Mouse (Mus musculus): Measurements from ENCODE around the gene Zbtb44. TPM values are rescaled to one million over a fixed set of nuclear protein-coding genes. Genes with fewer than 3 reads are reported as not detected.

Zbtb44 gene
- total RNA-seq, 1 experiment from 2014 or later, result 58.4 TPM

GRCm38 (mm10) chr9:31070706-31071105 is 40.3 kb downstream of the Zbtb44 start:
- DNase-seq, result no peak

- no peak for DNase-seq
These were observed 41.8 kb downstream of the Zbtb44 start for GRCm38 (mm10) chr9:31072256-31072655.

DNA sequence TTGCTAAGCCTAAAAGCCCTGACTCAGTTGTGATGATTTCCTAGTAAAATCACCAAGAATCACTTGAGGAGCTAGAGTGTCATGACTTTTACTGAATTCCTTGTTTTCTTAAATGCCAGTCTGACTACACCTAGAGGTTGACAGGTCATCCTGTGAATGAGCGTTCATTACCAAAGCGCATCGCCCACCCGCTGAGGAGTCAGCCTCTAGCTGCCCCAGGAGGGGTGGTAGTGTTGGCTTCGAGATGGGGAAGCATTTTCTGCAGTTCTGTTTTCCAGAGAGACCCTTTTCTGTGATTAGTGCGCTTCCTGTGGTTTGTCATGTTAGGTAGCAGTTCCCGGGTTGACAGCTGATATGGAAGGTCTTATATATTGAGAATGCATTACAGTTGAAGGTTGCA is 43.4 kb downstream of the Zbtb44 start:
- DNase-seq, result no peak

DNA sequence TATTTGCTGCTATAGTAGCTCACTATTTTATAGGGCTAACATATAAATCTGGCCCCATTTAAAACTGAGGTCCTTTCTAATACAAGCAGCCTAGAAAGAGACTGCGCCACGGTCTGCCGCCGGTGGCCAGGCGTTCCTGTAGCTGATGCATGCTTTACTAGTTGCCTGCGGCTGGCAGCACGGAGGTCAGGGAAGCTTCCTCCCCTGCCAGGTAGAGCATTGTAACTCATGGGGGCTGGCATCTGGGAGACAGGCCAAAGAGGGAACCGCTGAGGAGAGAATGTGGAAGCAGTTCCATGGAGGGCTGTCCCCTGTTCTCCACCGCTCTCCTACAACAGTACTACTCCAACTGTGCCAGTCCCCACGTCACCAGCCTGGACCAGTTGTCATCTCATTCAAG is 44.4 kb downstream of the Zbtb44 start:
- no peak for DNase-seq

DNA sequence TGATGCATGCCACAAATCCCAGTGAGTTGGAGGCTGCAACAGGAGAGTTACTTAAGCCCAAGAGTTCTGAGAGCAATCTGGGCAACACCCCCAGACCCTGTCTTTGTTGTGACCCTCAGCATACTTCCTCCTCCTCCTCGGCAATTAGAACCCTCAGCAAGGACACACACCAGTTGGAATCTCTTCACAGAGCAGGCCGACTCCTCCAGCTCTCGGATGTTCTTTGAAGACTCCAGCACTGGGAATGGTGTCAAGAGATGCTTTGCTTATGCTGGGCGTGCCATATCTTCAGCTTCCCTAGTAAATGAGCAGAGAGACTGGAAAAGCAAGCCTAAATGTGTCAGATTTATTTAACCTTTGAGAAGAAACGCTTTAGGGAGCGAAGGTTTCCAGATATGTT is 50.3 kb downstream of the Zbtb44 start:
- no peak for DNase-seq

GRCm38 (mm10) chr9:31082054-31082666 is 51.7 kb downstream of the Zbtb44 start:
- peak; percentile 74 for DNase-seq

GRCm38 (mm10) chr9:31082771-31083170 is 52.3 kb downstream of the Zbtb44 start:
- no peak for DNase-seq

DNA sequence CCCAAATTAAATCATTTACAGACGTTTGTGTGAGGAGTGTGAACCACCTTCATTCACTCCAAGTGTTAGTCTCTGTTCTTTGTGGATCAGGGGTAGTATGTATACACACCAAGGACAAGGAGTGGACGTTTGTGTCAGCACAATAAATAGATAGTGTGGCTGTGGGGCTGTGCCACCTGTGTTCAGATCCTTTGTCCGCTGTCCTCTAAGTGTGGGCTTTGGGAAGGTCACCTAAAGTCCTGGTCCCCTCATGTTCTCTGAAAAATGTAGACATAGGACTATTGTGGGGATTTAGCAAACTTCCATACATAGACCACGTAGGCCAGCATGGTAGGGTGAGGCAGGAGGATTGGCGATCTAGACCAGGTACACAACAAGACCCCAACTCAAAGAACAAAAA is 55.1 kb downstream of the Zbtb44 start:
- DNase-seq, result no peak

DNA sequence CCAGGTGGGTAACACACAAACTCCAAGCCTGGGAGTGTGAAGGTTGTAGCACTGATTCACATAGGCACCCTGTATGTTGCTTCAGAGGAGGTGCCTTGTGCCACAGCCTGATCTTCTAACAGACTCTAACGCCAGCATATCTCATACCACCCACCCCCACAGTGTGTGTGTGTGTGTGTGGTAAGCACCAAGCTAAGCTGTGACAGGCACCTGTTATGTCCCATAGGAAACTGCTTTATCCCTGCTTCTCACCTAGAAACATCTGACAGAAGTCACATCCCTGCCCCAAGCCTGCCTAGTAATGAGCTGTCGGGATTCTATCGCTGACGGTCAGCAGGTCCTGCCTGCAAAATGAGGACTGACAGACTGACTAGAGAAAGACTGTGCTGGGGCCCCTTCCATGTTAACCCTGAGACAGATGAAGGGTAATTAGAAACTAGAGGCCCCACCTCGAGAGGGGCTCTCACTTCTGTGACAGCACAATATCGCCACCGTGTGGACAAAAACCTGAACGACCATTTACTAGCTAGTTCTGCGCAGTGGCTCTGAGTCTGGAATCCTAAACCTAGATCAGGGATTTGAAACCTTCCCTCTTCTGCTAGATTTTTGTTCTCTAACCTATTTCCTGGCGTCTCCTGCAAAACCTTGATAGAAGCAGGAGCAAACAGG is 55.8 kb downstream of the Zbtb44 start:
- peak; percentile 67 for DNase-seq

GRCm38 (mm10) chr9:31086754-31087145 is 56.3 kb downstream of the Zbtb44 start:
- no peak for DNase-seq

- DNase-seq, result no peak
These were observed 57.0 kb downstream of the Zbtb44 start for GRCm38 (mm10) chr9:31087466-31087865.

GRCm38 (mm10) chr9:31088116-31088515 is 57.7 kb downstream of the Zbtb44 start:
- no peak for DNase-seq

GRCm38 (mm10) chr9:31088883-31089282 is 58.4 kb downstream of the Zbtb44 start:
- no peak for DNase-seq

DNA sequence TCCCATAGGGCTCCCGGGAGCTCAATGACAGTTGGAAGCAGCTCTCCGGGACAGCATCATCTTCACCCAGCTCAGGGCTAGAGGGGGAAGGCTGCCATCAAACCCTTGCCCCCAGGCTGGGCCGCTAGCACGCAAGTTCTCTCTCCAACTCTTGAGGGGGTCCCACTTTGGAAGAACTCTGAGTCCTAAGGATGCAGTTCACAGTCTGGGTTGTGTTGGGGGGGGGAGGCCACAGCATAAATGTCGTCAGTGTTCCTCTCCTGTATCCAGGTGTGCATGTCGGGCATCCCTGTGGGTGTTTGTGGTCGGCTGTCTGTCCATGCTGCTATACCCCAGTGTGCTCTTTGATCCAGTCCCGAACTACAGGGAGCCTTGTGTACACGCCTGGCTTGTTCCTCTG is 59.1 kb downstream of the Zbtb44 start:
- no peak for DNase-seq

DNA sequence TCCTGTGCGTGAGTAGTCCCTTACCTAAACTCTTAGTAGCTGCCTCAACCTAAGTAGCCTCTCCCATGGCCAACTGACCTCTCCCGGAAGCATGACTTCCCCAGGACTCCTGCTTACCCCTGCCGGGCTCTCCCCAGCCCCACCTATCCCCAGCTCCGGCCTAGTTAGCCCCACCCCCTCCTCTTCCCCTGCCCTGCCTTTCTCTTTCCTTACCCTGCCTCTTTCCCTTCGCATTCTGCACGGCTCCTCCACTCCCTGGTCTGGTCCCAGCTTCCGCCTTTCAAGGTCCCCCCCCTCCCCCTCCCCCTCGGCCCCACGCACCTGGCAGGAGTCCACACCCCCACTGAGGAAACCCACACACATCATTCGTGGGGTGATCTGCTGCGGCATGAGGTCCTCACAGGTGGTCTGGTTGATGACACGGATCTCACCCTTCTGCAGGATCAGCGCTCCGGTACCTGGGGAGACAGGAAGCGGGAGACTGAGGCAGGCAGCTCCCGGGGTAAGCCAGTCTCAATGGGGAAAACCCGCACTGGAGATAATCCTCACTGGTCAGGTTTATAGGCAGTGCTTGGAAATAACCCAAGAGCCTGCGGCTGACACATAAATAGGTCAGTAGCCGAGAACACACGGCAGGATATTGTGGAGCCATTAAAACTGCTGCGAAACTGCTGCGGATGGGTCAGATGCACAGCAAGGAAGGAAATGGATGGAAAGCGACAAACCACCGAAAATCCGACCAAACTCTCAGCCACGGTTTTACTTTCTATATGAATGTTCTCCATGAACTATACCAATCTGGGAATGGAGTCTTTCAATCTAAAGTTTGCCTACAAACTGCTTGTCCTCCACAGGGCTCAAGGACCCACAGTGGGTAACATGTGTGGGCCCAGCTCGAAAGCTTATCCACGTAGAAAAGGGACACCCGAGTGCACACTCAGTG is 59.9 kb downstream of the Zbtb44 start:
- DNase-seq, result no peak

GRCm38 (mm10) chr9:31091162-31091581 is 60.7 kb downstream of the Zbtb44 start:
- no peak for DNase-seq

GRCm38 (mm10) chr9:31092111-31092832 is 61.8 kb downstream of the Zbtb44 start:
- DNase-seq, result no peak

DNA sequence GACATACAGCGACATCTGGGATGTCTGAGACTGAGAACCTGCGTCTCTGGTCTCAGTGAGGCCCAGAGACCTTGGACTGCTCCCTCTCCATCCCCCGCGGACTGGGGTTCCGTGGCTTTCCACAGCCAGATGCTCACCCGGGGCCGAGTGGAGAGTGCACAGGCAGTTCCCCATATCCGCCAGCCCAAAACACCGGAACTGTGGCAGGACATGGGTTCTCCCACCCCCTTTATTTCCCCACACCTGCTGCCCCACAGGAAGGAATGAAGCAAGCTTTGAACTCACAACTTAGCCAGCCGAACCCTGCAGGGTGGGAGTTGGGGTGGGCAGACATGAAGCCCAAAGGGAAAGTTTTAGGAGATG is 62.4 kb downstream of the Zbtb44 start:
- DNase-seq, result no peak

DNA sequence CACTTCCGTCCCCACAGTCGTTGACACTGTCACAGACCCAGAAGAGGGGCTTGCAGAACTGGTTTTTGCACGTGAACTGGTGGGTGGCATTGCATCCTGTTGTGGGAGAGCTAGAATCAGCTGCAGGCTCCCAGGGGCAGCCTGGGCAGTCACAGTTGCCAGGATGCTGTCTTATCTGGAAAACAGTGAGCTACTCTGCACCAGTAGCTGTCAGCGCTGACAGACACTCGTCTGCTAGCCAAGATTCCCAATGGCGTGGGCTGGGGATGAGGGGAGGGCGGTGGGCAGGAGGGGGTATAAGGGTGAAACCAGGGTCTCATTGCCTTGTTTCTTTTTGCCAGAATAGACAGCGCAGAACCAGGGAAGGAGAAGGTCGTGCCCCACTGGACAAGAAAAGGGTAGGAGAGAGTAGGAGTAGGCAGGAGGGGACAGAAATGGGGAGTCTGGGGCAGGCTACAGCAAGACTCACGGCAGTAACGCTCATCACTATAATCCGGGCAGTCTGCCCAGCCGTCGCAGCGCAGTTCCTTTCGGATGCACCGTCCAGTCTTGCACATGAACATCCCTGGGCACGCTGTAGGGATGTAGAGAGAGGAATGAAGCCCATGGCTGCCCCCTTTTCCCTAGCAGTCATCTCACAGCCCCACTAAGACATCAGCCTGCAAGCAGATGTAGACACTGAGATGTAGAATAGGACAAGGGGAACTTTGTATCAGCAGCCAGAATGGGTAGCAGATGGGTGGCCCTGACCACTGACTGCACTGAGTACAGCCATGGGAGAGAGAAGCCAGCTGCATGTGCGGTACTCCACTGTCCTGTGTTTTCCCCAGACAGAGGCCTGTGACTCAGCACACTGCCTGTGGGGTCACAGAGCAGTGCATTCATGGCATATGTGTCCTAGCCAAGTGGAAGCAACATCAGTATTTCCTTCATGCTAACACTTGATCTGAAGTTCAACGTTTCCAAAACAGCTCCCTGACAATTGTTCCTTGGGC is 66.9 kb downstream of the Zbtb44 start:
- no peak for DNase-seq

DNA sequence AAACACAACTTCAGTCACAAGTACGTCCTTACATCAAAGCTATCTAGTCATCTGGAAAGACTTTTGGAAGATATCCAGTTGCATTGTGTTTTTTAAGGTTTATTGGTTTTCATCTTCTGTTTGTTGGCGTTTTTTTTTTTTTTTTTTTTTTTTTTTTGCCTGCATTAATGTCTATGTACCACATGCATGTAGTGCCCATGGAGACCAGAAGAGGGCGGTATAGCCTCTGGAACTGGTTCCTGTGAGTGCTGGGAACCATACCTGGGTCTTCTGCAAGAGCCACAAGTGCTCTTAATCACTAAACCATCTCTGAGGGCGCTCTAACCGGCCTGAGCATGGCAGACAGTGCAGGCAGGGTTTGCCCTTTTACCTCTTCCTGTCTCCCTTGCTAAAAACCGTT is 67.7 kb downstream of the Zbtb44 start:
- no peak for DNase-seq

GRCm38 (mm10) chr9:31108464-31108863 is 78.0 kb downstream of the Zbtb44 start:
- no peak for DNase-seq
